ENCODE assay signal across 8 mouse cellular contexts in genomic region chrX:56454671-56455371, GRCm38 (mm10). TPM values are rescaled to one million over a fixed set of nuclear protein-coding genes. Genes with fewer than 3 reads are reported as not detected.
A peak's percentile ranks its signal among the peaks of the same experiment; 100 is the strongest.
DNase-seq lines count a peak whose midpoint lies in the region; ATAC-seq lines count a peak whose summit lies in the region.

Gene Ints6l, plus strand, starts transcription at chrX:56454857.

- no peaks in the 10 kb centered on the region for H3K27me3 ChIP-seq in forebrain, embryonic 11.5 days (ENCODE audit: control insufficient read depth, insufficient read depth, low read length)
- no peaks in the 10 kb centered on the region for H3K27me3 ChIP-seq in heart, embryonic 16.5 days (ENCODE audit: control insufficient read depth, insufficient read depth, low read length)
- no peaks in the 10 kb centered on the region for H3K27me3 ChIP-seq in liver, embryonic 15.5 days
- H3K27me3 ChIP-seq in neural tube, embryonic 12.5 days (replicated peaks) = no peaks in the 10 kb centered on the region

- 24% methylated on average over 20 of the region's 22 CpGs for WGBS in forebrain, embryonic 11.5 days
- 15% methylated on average over 20 of the region's 22 CpGs for WGBS in heart, embryonic 16.5 days
- 13% methylated on average over 22 of the region's 22 CpGs for WGBS in liver, embryonic 15.5 days (ENCODE audit: insufficient replicate concordance)
- WGBS in neural tube, embryonic 12.5 days = 10% methylated on average over 22 of the region's 22 CpGs

- no peaks in the 10 kb centered on the region for H3K4me1 ChIP-seq in forebrain, embryonic 11.5 days (replicated peaks; ENCODE audit: control insufficient read depth, insufficient read depth, low read length)
- peaks cover 3% of the 10 kb centered on the region; the same call in 1 of the 2 replicates for H3K4me1 ChIP-seq in heart, embryonic 16.5 days (ENCODE audit: control insufficient read depth, insufficient read depth, low read length)
- H3K4me1 ChIP-seq in liver, embryonic 15.5 days (replicated peaks) = peaks cover 10% of the 10 kb centered on the region
- H3K4me1 ChIP-seq in neural tube, embryonic 12.5 days = no peaks in the 10 kb centered on the region

- peak within 1 kb of the TSS; percentile 56 for H3K4me2 ChIP-seq in forebrain, embryonic 11.5 days (ENCODE audit: low read depth, low read length, severe bottlenecking)
- H3K4me2 ChIP-seq in heart, embryonic 16.5 days (ENCODE audit: low read depth, low read length) = peak within 1 kb of the TSS; percentile 73
- H3K4me2 ChIP-seq in liver, embryonic 15.5 days = peak within 1 kb of the TSS; percentile 66
- peak within 1 kb of the TSS; percentile 61 for H3K4me2 ChIP-seq in neural tube, embryonic 12.5 days (replicated peaks)

- no peaks in the 10 kb centered on the region for H3K36me3 ChIP-seq in forebrain, embryonic 11.5 days (ENCODE audit: control insufficient read depth, insufficient read depth, low read length)
- no peaks in the 10 kb centered on the region for H3K36me3 ChIP-seq in heart, embryonic 16.5 days (ENCODE audit: control insufficient read depth, insufficient read depth)
- no peaks in the 10 kb centered on the region for H3K36me3 ChIP-seq in liver, embryonic 15.5 days (replicated peaks)
- no peaks in the 10 kb centered on the region for H3K36me3 ChIP-seq in neural tube, embryonic 12.5 days

- peak within 1 kb of the TSS; percentile 81 for H3K9ac ChIP-seq in forebrain, embryonic 11.5 days (ENCODE audit: low read length)
- H3K9ac ChIP-seq in heart, embryonic 16.5 days (ENCODE audit: low read length) = peak within 1 kb of the TSS; percentile 85
- peak within 1 kb of the TSS; percentile 84 for H3K9ac ChIP-seq in liver, embryonic 15.5 days
- peak within 1 kb of the TSS; percentile 79 for H3K9ac ChIP-seq in neural tube, embryonic 12.5 days

- ATAC-seq in forebrain, embryonic 11.5 days (replicated peaks; ENCODE audit: low FRiP score) = peak; percentile 89
- peak; percentile 81 for ATAC-seq in heart, embryonic 16.5 days (replicated peaks; ENCODE audit: extremely low read depth, insufficient read depth, low FRiP score)
- ATAC-seq in liver, embryonic 15.5 days (ENCODE audit: insufficient read depth) = peak; percentile 72
- ATAC-seq in neural tube, embryonic 12.5 days (ENCODE audit: low FRiP score, low read depth) = peak; percentile 83

- H3K27ac ChIP-seq in forebrain, embryonic 11.5 days (ENCODE audit: low read depth, low read length) = peak within 1 kb of the TSS; percentile 90
- H3K27ac ChIP-seq in heart, embryonic 16.5 days (ENCODE audit: low read length) = peak within 1 kb of the TSS; percentile 93
- H3K27ac ChIP-seq in liver, embryonic 15.5 days (replicated peaks) = peak within 1 kb of the TSS; percentile 95
- H3K27ac ChIP-seq in neural tube, embryonic 12.5 days = peak within 1 kb of the TSS; percentile 86

- H3K4me3 ChIP-seq in forebrain, embryonic 11.5 days (ENCODE audit: low read depth, low read length) = peak within 1 kb of the TSS; percentile 54
- peak within 1 kb of the TSS; percentile 70 for H3K4me3 ChIP-seq in heart, embryonic 16.5 days (ENCODE audit: low read length)
- peak within 1 kb of the TSS; percentile 74 for H3K4me3 ChIP-seq in liver, embryonic 15.5 days (replicated peaks)
- peak within 1 kb of the TSS; percentile 58 for H3K4me3 ChIP-seq in neural tube, embryonic 12.5 days

- no peaks in the 10 kb centered on the region for H3K9me3 ChIP-seq in forebrain, embryonic 11.5 days (ENCODE audit: control insufficient read depth, low read length)
- no peaks in the 10 kb centered on the region for H3K9me3 ChIP-seq in heart, embryonic 16.5 days (replicated peaks; ENCODE audit: control insufficient read depth, low read length)
- H3K9me3 ChIP-seq in liver, embryonic 15.5 days (replicated peaks) = no peaks in the 10 kb centered on the region
- no peaks in the 10 kb centered on the region for H3K9me3 ChIP-seq in neural tube, embryonic 12.5 days

- peak; percentile 59 to 64 for DNase-seq in CD8-positive naive resting alpha-beta T cell, adult 2 months (ENCODE audit: low read depth in 2 of 2, low spot score in 2 of 2)
- peak; percentile 46 for DNase-seq in c-Kit-positive CD71-negative TER-119-negative erythroid progenitor cells, embryonic 14.5 days (ENCODE audit: low read depth)
- DNase-seq in forebrain, embryonic 11.5 days (ENCODE audit: low spot score) = peak; percentile 81
- peak; percentile 83 to 85 for DNase-seq in kidney, postnatal 36 days
- peak; percentile 83 for DNase-seq in telencephalon, adult 2 months (ENCODE audit: low read depth, low spot score)

RNA-seq across cellular contexts. Expression of gene Ints6l, which starts in this region (rescaled TPM):
- polyA plus RNA-seq in forebrain, embryonic 11.5 days (2014; fragmentation: Nextera tagmentation; extraction: Ambion mirVana) = 19.2 and 23.4 TPM in 2 replicates
- 18.6 and 19.0 TPM in 2 replicates for polyA plus RNA-seq in heart, embryonic 16.5 days (2015; fragmentation: Nextera tagmentation; extraction: Ambion mirVana)
- 39.8 and 43.7 TPM in 2 replicates for polyA plus RNA-seq in liver, embryonic 15.5 days (2015; fragmentation: Nextera tagmentation; extraction: Ambion mirVana)
- polyA plus RNA-seq in neural tube, embryonic 12.5 days (2016; fragmentation: Nextera tagmentation; extraction: Ambion mirVana) = 21.6 and 22.0 TPM in 2 replicates

Comparison
In these comparisons a context has a peak if more than half of its experiments do, and no peak if none do; other contexts are left out.
1. Peak in every context shown above with its lines: DNase-seq, ATAC-seq, H3K4me3 ChIP-seq and H3K27ac ChIP-seq.